Mouse (Mus musculus) brain, embryonic 14.5 days (tissue): ENCODE measurements around the gene Efhd1.

Source experiments
- CTCF ChIP-seq: fragments of 200-500 bp; IDR thresholded peaks from 2 replicates; pipeline ENCODE4 v1.5.1; 2012; ENCODE audit warnings: inconsistent platforms, mild to moderate bottlenecking, moderate library complexity, borderline replicate concordance; ENCODE audit not compliant: insufficient read depth, insufficient read length; ENCODE audit errors: extremely low read depth
- POLR2A ChIP-seq: fragments of 200-500 bp; IDR thresholded peaks from 2 replicates; pipeline ENCODE4 v1.6.1; 2012; ENCODE audit warnings: mild to moderate bottlenecking, inconsistent platforms, borderline replicate concordance; ENCODE audit not compliant: poor library complexity, insufficient read depth, insufficient read length, severe bottlenecking; ENCODE audit errors: extremely low read depth

DNA sequence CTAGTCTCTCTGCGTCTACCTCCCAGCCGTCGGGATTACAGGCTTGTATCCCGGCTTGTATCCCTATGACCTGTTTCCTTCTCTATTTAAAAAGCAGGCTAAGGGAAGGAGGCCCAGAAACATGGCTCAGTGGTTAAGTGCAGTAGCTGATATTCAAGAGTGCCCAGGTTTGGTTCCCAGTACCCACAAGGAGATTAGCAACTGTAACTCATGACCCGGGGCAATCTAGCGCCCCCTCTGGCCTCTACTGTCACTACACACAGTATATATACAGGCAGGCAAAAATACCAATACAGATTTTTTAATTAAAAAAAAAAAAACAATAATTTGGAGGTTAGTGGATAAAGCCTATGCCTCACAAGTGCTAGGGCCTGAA lies 18.2 kb downstream of the Efhd1 start:
- TF ChIP-seq CTCF (no peak), POLR2A (no peak)
